Mouse (Mus musculus) liver, adult 2 months (tissue): ENCODE measurements around the gene Apex2.

Experiments used
- CTCF ChIP-seq: fragments of 200-500 bp; IDR thresholded peaks from 2 replicates; pipeline ENCODE4 v1.5.1; 2011; ENCODE audit warnings: low read depth, low read length, control low read depth
- POLR2A ChIP-seq: fragments of 200-500 bp; IDR thresholded peaks from 2 replicates; pipeline ENCODE4 v1.6.1; 2011; ENCODE audit warnings: low read length, control low read depth; ENCODE audit not compliant: insufficient read depth; ENCODE audit errors: extremely low read depth

DNA sequence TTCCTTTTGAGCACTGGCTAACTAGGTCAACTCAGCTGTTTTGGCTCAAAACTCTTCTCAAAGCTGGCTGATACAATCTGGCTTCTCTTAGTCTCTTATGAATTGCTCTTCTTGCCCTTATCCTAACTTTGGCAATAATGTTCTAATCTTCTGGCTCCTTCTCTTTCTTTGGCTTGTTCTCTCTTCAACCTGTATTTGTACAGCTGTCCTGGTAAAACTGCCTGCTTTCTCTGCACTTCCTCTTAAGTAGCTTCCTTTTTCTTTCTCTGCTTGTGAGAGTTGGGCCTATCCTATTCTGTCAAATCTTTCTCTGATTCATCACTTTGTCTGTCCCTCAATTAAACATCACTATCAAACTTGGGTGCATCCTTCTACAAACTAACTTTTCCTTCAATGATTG is 48.0 kb downstream of the Apex2 start:
- TF ChIP-seq POLR2A (no peak), CTCF (no peak)
